Mouse (Mus musculus): ENCODE results near the gene 4930522H14Rik. TPM values are rescaled to one million over a fixed set of nuclear protein-coding genes. Genes with fewer than 3 reads are reported as not detected.

The 4930522H14Rik gene
- total and polyA plus RNA-seq, 3 experiments: 0.82 TPM; not detected in 2

DNA sequence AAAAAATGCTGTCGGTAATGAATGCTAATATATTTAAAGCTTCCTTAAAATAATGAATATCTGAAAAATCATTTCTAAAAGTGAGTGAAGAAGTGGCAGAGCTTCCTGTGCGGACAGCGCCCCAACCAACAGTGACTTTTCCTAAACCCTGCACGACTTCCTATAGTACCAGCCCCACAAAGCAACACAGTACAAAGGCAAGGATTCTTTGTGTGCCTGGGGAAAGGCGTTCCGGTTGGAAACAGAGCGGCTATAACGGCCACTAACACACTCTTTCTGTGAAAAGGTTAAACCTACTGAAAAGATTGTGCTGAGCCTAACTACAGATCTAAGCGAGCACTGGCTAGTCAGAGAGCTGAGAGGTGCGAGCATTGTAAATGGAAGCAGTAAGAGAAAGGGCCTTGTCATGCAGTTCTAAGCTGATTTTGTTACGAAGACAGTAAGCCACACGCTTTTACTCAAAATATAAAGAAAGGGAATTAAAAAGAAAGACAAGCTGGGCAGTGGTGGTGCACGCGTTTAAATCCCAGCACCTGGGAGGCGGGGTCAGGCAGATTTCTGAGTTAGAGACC, 766 bp downstream of the 4930522H14Rik start:
- H3K4me1 ChIP-seq (ENCODE audit: insufficient read depth, low read depth, low read length): no peaks in the 10 kb centered on the region
- DNase-seq (ENCODE audit: low spot score): no peak
- H3K36me3 ChIP-seq (replicated peaks): no peaks in the 10 kb centered on the region
- no peaks in the 10 kb centered on the region for H3K9me3 ChIP-seq (replicated peaks)
- TF ChIP-seq CTCF (IDR thresholded peaks at IDR 0.05; ENCODE audit: low read depth, low read length): no peak
- no peak for TF ChIP-seq GATA1 (IDR thresholded peaks at IDR 0.05; ENCODE audit: borderline replicate concordance, low read length)
- TF ChIP-seq POLR2AphosphoS5 (IDR thresholded peaks at IDR 0.05; ENCODE audit: insufficient replicate concordance, low read depth, low read length): no peak
- TF ChIP-seq TAL1 (conservative IDR thresholded peaks at IDR 0.05; ENCODE audit: low read depth, low read length): no peak
- TF ChIP-seq GATA2 (IDR thresholded peaks at IDR 0.05; ENCODE audit: borderline replicate concordance, low read depth, low read length): no peak
- no peak for ATAC-seq (ENCODE audit: extremely low read depth, insufficient number of reproducible peaks, low FRiP score, poor library complexity, severe bottlenecking)
- H3K4me3 ChIP-seq (ENCODE audit: low read depth, low read length): no peak overlapping the region
- H3K27me3 ChIP-seq (ENCODE audit: insufficient read depth, low read length): peaks cover 5% of the 10 kb centered on the region; the same call in 1 of the 2 replicates

DNA sequence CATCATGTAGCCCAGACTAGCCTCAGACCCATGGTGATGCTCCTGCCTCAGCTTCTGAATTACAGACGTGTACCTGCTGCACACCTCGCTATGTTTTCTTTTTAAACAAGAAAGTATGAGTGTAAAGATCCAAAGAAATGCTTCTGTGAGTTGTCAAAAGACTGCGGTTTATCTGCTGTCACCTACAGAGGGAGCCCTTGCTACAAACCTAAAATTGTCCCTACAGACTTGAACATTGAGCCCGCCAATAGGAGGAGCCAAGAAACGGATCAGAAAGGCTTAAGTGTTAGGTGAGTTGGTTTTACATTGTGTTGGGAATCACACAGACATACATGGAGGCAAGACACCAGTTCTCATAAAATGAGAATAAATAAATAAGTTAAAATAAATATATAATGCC, 26.2 kb downstream of the 4930522H14Rik start:
- H3K27me3 ChIP-seq (ENCODE audit: insufficient read depth, low read length): peaks cover 11% of the 10 kb centered on the region
- no peaks in the 10 kb centered on the region for H3K9me3 ChIP-seq (replicated peaks)
- H3K4me3 ChIP-seq (ENCODE audit: low read depth, low read length): no peak overlapping the region
- DNase-seq (ENCODE audit: low spot score) (peak; percentile 41), ATAC-seq (ENCODE audit: extremely low read depth, insufficient number of reproducible peaks, low FRiP score, poor library complexity, severe bottlenecking) (peak; percentile 54; the same call in 1 of the 2 replicates)
- H3K36me3 ChIP-seq (replicated peaks): no peaks in the 10 kb centered on the region
- no peak for TF ChIP-seq TAL1 (conservative IDR thresholded peaks at IDR 0.05; ENCODE audit: low read depth, low read length)
- peak; percentile 37; the same call in 1 of the 2 replicates for TF ChIP-seq CTCF (IDR thresholded peaks at IDR 0.05; ENCODE audit: low read depth, low read length)
- TF ChIP-seq POLR2AphosphoS5 (IDR thresholded peaks at IDR 0.05; ENCODE audit: insufficient replicate concordance, low read depth, low read length): no peak
- no peak for TF ChIP-seq GATA2 (IDR thresholded peaks at IDR 0.05; ENCODE audit: borderline replicate concordance, low read depth, low read length)
- TF ChIP-seq GATA1 (IDR thresholded peaks at IDR 0.05; ENCODE audit: borderline replicate concordance, low read length): no peak
- no peaks in the 10 kb centered on the region for H3K4me1 ChIP-seq (ENCODE audit: insufficient read depth, low read depth, low read length)

DNA sequence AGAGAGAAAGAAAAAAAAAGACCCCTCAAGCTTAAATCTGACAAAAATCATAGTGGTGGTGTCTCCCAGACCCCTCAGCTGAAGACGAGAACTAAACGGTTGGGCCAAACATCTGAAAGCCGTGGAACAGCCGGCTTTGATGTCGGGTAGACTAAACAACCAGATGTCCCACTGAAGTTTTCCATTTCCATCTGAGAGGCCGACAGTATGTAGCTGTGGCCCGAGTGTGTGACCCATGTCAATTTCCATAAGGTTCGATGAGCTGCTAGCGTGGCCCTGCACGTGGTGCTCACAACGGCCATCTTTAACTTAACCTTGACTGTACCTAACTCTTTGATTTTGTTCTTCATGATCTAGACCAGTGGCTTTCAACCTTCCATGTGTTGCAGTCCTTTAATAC, 32.6 kb downstream of the 4930522H14Rik start:
- H3K4me1 ChIP-seq (ENCODE audit: insufficient read depth, low read depth, low read length): no peaks in the 10 kb centered on the region
- no peak overlapping the region for H3K4me3 ChIP-seq (ENCODE audit: low read depth, low read length)
- no peak for DNase-seq (ENCODE audit: low spot score)
- no peaks in the 10 kb centered on the region for H3K36me3 ChIP-seq (replicated peaks)
- no peak for TF ChIP-seq GATA1 (IDR thresholded peaks at IDR 0.05; ENCODE audit: borderline replicate concordance, low read length)
- no peak for TF ChIP-seq GATA2 (IDR thresholded peaks at IDR 0.05; ENCODE audit: borderline replicate concordance, low read depth, low read length)
- TF ChIP-seq CTCF (IDR thresholded peaks at IDR 0.05; ENCODE audit: low read depth, low read length): no peak
- TF ChIP-seq TAL1 (conservative IDR thresholded peaks at IDR 0.05; ENCODE audit: low read depth, low read length): no peak
- no peak for TF ChIP-seq POLR2AphosphoS5 (IDR thresholded peaks at IDR 0.05; ENCODE audit: insufficient replicate concordance, low read depth, low read length)
- ATAC-seq (ENCODE audit: extremely low read depth, insufficient number of reproducible peaks, low FRiP score, poor library complexity, severe bottlenecking): no peak
- peaks cover 29% of the 10 kb centered on the region for H3K27me3 ChIP-seq (ENCODE audit: insufficient read depth, low read length)
- no peaks in the 10 kb centered on the region for H3K9me3 ChIP-seq (replicated peaks)

DNA sequence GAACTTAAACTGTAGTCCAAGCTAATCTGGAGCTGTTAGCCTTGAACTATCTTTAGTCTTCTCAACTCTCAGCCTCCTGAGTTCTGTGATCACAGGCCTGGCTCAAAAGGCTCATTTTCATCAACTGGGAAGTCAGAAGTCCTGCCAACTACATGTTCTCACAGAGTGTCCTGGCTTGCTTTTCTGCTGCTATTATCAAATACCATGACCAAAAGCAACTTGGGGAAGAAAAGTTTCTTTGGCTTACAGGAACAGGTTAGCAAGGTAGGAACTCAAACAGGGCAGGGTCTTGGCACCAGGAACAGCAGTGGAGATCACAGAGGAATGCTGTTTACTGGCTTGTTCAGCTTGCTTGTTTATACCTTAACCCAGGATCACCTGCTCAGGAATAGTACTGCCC, 37.5 kb downstream of the 4930522H14Rik start:
- Histone ChIP-seq H3K36me3 (replicated peaks) (no peaks in the 10 kb centered on the region), H3K4me1 (ENCODE audit: insufficient read depth, low read depth, low read length) (peaks cover 3% of the 10 kb centered on the region; the same call in 1 of the 2 replicates), H3K9me3 (replicated peaks) (no peaks in the 10 kb centered on the region), H3K27me3 (ENCODE audit: insufficient read depth, low read length) (peaks cover 18% of the 10 kb centered on the region), H3K4me3 (ENCODE audit: low read depth, low read length) (no peak overlapping the region)
- no peak for ATAC-seq (ENCODE audit: extremely low read depth, insufficient number of reproducible peaks, low FRiP score, poor library complexity, severe bottlenecking)
- DNase-seq (ENCODE audit: low spot score): no peak
- TF ChIP-seq CTCF (IDR thresholded peaks at IDR 0.05; ENCODE audit: low read depth, low read length) (no peak), TAL1 (conservative IDR thresholded peaks at IDR 0.05; ENCODE audit: low read depth, low read length) (no peak), POLR2AphosphoS5 (IDR thresholded peaks at IDR 0.05; ENCODE audit: insufficient replicate concordance, low read depth, low read length) (no peak), GATA2 (IDR thresholded peaks at IDR 0.05; ENCODE audit: borderline replicate concordance, low read depth, low read length) (no peak), GATA1 (IDR thresholded peaks at IDR 0.05; ENCODE audit: borderline replicate concordance, low read length) (no peak)

- TF ChIP-seq TAL1 (conservative IDR thresholded peaks at IDR 0.05; ENCODE audit: low read depth, low read length) (no peak), CTCF (IDR thresholded peaks at IDR 0.05; ENCODE audit: low read depth, low read length) (no peak), POLR2AphosphoS5 (IDR thresholded peaks at IDR 0.05; ENCODE audit: insufficient replicate concordance, low read depth, low read length) (no peak), GATA1 (IDR thresholded peaks at IDR 0.05; ENCODE audit: borderline replicate concordance, low read length) (no peak), GATA2 (IDR thresholded peaks at IDR 0.05; ENCODE audit: borderline replicate concordance, low read depth, low read length) (no peak)
- ATAC-seq (ENCODE audit: extremely low read depth, insufficient number of reproducible peaks, low FRiP score, poor library complexity, severe bottlenecking) (no peak), DNase-seq (ENCODE audit: low spot score) (no peak)
These were observed 42.3 kb downstream of the 4930522H14Rik start for GRCm38 (mm10) chr4:109488812-109489211.

DNA sequence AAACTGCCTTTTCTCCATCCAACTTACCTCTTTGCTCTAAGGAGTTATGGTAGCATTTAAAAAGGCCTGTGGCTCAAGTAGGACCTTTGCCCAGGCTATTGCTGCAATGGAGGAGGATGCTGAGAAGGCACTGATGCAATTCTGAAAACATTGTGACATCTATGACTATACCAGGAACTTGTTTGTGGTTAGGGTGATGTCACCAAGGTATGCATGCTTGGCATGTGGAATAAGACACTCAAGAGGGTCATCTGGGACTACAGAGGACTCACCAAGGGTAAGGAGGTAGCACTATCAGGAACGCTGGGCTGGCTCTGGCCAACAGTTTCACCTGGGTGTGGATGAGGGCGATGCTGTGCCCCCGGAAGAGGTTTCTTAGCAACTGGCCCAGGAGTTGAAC, 46.5 kb downstream of the 4930522H14Rik start, which contains the start of gene Rnf11:
Gene Rnf11 (minus strand): TSS at position 108 of the 400 bp plus-strand sequence.
- H3K4me1 ChIP-seq (ENCODE audit: insufficient read depth, low read depth, low read length): peaks cover 3% of the 10 kb centered on the region
- H3K36me3 ChIP-seq (replicated peaks): no peaks in the 10 kb centered on the region
- DNase-seq (ENCODE audit: low spot score) (no peak), ATAC-seq (ENCODE audit: extremely low read depth, insufficient number of reproducible peaks, low FRiP score, poor library complexity, severe bottlenecking) (no peak)
- H3K27me3 ChIP-seq (ENCODE audit: insufficient read depth, low read length): peaks cover 36% of the 10 kb centered on the region
- no peak for TF ChIP-seq GATA1 (IDR thresholded peaks at IDR 0.05; ENCODE audit: borderline replicate concordance, low read length)
- TF ChIP-seq GATA2 (IDR thresholded peaks at IDR 0.05; ENCODE audit: borderline replicate concordance, low read depth, low read length): no peak
- TF ChIP-seq POLR2AphosphoS5 (IDR thresholded peaks at IDR 0.05; ENCODE audit: insufficient replicate concordance, low read depth, low read length): no peak
- TF ChIP-seq TAL1 (conservative IDR thresholded peaks at IDR 0.05; ENCODE audit: low read depth, low read length): no peak
- no peak for TF ChIP-seq CTCF (IDR thresholded peaks at IDR 0.05; ENCODE audit: low read depth, low read length)
- no peak within 1 kb of the TSS for H3K4me3 ChIP-seq (ENCODE audit: low read depth, low read length)
- H3K9me3 ChIP-seq (replicated peaks): no peaks in the 10 kb centered on the region

More at GRCm38 (mm10) chr4:109488812-109489211, 42.3 kb downstream of the 4930522H14Rik start:
- Histone ChIP-seq H3K4me1 (ENCODE audit: insufficient read depth, low read depth, low read length) (peaks cover 3% of the 10 kb centered on the region), H3K9me3 (replicated peaks) (no peaks in the 10 kb centered on the region), H3K27me3 (ENCODE audit: insufficient read depth, low read length) (peaks cover 19% of the 10 kb centered on the region), H3K36me3 (replicated peaks) (no peaks in the 10 kb centered on the region), H3K4me3 (ENCODE audit: low read depth, low read length) (no peak overlapping the region)

Data from G1E (cell line).